Mouse (Mus musculus): ENCODE data around the gene Pde4b.

DNA sequence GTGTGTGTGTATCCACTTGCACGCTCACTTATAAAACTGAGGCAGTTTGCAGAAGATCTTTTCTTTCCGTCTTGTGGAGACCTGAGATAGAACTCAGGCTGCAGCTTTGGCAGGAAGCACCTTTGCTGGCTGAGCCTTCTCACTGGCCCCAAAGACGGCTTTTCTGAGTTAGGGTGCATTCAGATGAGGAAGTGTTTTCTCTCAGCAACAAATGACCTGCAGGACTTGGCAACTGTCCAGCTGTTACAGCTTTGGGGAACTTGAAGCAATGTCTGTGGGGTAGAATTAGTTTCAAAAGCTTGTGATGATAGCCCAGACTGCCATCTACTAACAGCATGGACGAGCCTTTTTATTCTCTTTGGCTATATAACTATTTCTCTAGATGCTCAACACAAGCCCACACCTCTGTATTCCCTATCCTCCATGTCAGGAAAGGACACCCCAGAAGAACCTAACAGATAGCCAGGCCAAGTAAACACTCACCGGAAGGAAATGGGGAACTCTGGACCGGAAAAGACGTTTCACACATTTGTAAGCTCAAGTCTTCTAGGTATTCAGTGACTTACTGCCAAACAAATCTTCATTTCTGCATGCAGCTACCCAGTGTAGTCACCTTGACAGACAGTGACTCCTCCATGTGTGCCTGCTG, 429.8 kb downstream of the Pde4b start:
- TF ChIP-seq POLR2A (IDR thresholded peaks at IDR 0.05; ENCODE audit: insufficient read length, low read depth) (no peak), E2F4 (IDR thresholded peaks at IDR 0.05; ENCODE audit: insufficient read depth) (no peak), SRF (IDR thresholded peaks at IDR 0.05; ENCODE audit: control insufficient read depth, insufficient read length, low read depth) (no peak), MYOD1 (IDR thresholded peaks at IDR 0.05; ENCODE audit: control insufficient read depth in 1 of 3, insufficient read length in 2 of 3, low read depth in 2 of 3) (no peak), POLR2AphosphoS2 (IDR thresholded peaks at IDR 0.05; ENCODE audit: insufficient read length, low read depth) (no peak)

Data from myocyte (in vitro differentiated cells).